Comparison of ENCODE assay signal across 7 mouse cellular contexts in genomic region chr4:141994062-141994471, GRCm38 (mm10). TPM values are rescaled to one million over a fixed set of nuclear protein-coding genes. Genes with fewer than 3 reads are reported as not detected.
DNase-seq lines count a peak whose midpoint lies in the region; ATAC-seq lines count a peak whose summit lies in the region.
"Not testable (repeated sequence)": the region's sequence is repeated elsewhere in the genome, so short reads cannot be mapped to it uniquely, and the experiment has no call there.

No protein-coding gene starts in this region.

- not testable (repeated sequence) for H3K9me3 ChIP-seq in ES-E14 (ENCODE audit: control insufficient read depth, insufficient read depth, low read depth, low read length); liver, embryonic 13.5 days (replicated peaks)

- ATAC-seq in liver, embryonic 13.5 days (ENCODE audit: low read depth), result not testable (repeated sequence)
- ATAC-seq in megakaryocyte, adult 5-6 weeks (ENCODE audit: poor library complexity, severe bottlenecking), result peak; percentile 86

- not testable (repeated sequence) for H3K27ac ChIP-seq in ES-E14 (ENCODE audit: insufficient read depth, low read depth, low read length, poor library complexity, severe bottlenecking); liver, embryonic 13.5 days

- H3K4me3 ChIP-seq in ES-E14 (ENCODE audit: insufficient read depth in 1 of 2, low read depth in 1 of 2, low read length in 2 of 2, poor library complexity in 1 of 2, severe bottlenecking in 1 of 2); liver, embryonic 13.5 days (replicated peaks): not testable (repeated sequence)

- not testable (repeated sequence) for H3K27me3 ChIP-seq in liver, embryonic 13.5 days

- H3K36me3 ChIP-seq in ES-E14 (ENCODE audit: control insufficient read depth, insufficient read depth, low read length, poor library complexity, severe bottlenecking); liver, embryonic 13.5 days: not testable (repeated sequence)

- peak; percentile 90 for DNase-seq in A20 (ENCODE audit: low read depth, low spot score)
- peak; percentile 85 for DNase-seq in ES-E14 (ENCODE audit: low read depth, low spot score)
- DNase-seq in c-Kit-positive CD71-negative TER-119-negative erythroid progenitor cells, embryonic 14.5 days (ENCODE audit: low read depth), result peak; percentile 36
- peak; percentile 66 for DNase-seq in heart, adult 11 months
- peak; percentile 32 for DNase-seq in liver, embryonic 13.5 days
- peak; percentile 30 for DNase-seq in retina, postnatal 1 day

- in situ Hi-C loops in ES-E14 (cut with MboI; ENCODE audit: low sequenced_read_pairs in 2 of 2, unreplicated experiment in 2 of 2), result not testable (repeated sequence)

- 20% methylated on average over 2 of the region's 2 CpGs for WGBS in liver, embryonic 13.5 days (ENCODE audit: insufficient replicate concordance)

- H3K4me1 ChIP-seq in ES-E14 (ENCODE audit: control insufficient read depth in 2 of 2, insufficient read depth in 2 of 2, low read length in 2 of 2, poor library complexity in 1 of 2), result peaks cover 0 to 15% of the 10 kb centered on the region in 2 experiments; a peak in 1 of 4 replicates
- H3K4me1 ChIP-seq in liver, embryonic 13.5 days (replicated peaks), result peaks cover 21% of the 10 kb centered on the region

- H3K4me2 ChIP-seq in liver, embryonic 13.5 days, result not testable (repeated sequence)

- H3K9ac ChIP-seq in ES-E14 (ENCODE audit: insufficient read depth, low read depth, low read length, poor library complexity, severe bottlenecking); liver, embryonic 13.5 days: not testable (repeated sequence)

RNA-seq across cellular contexts. Expression of gene Fhad1, which starts 20.8 kb away (rescaled TPM):
- total RNA-seq in ES-E14 (2012; rRNA removed), result 0.49 and 0.74 TPM in 2 replicates
- 0.32 and 0.41 TPM in 2 replicates for polyA plus RNA-seq in liver, embryonic 13.5 days (2015; fragmentation: Nextera tagmentation; extraction: Ambion mirVana)
- total RNA-seq in megakaryocyte, adult 5-6 weeks (2015), result 0.41 TPM in 1 of 2 replicates, not detected in the other
- 0.41 TPM in 1 of 2 replicates, not detected in the other for total RNA-seq in megakaryocyte, adult 5-6 weeks (2017)

Comparison
In these comparisons a context has a peak if more than half of its experiments do, and no peak if none do; other contexts are left out.
1. DNase-seq: peak in every context shown above with its lines; median percentile 90 in A20; 85 in ES-E14; 66 in heart, adult 11 months; 36 in c-Kit-positive CD71-negative TER-119-negative erythroid progenitor cells, embryonic 14.5 days; 32 in liver, embryonic 13.5 days; 30 in retina, postnatal 1 day.